Mouse (Mus musculus): Measurements from ENCODE around the gene Kalrn.

- no peak for TF ChIP-seq CTCF (IDR thresholded peaks at IDR 0.05; ENCODE audit: low read depth)
- no peak for TF ChIP-seq EP300 (IDR thresholded peaks at IDR 0.05; ENCODE audit: low read depth)
Measured at GRCm38 (mm10) chr16:34000715-34001114, 572.6 kb downstream of the Kalrn start.

Data from heart, postnatal 0 days (tissue).